Mouse (Mus musculus) cortical plate, adult 2 months (tissue): ENCODE measurements around the gene Fbxo2.

ENCODE experiments used
- CTCF ChIP-seq: fragments of 200-500 bp; IDR thresholded peaks from 2 replicates; pipeline ENCODE4 v1.5.1; 2011; ENCODE audit warnings: mild to moderate bottlenecking, control low read depth, low read length; ENCODE audit not compliant: insufficient read depth; ENCODE audit errors: extremely low read depth
- POLR2A ChIP-seq: fragments of 200-500 bp; IDR thresholded peaks from 2 replicates; pipeline ENCODE4 v1.6.1; 2011; ENCODE audit warnings: mild to moderate bottlenecking, low read length, control low read depth; ENCODE audit not compliant: insufficient read depth; ENCODE audit errors: extremely low read depth

- TF ChIP-seq CTCF (no peak), POLR2A (no peak)
Observed at GRCm38 (mm10) chr4:148154006-148154405, 6.4 kb upstream of the Fbxo2 start.
